Mouse (Mus musculus) lung, adult 2 months (tissue): ENCODE results near the gene Zbtb45. TPM values are rescaled to one million over a fixed set of nuclear protein-coding genes. Genes with fewer than 3 reads are reported as not detected.
A peak's percentile ranks its signal among the peaks of the same experiment; 100 is the strongest.

ENCODE experiments used
- DNase-seq: peaks from one replicate; pipeline ENCODE4 v3.0.0; 2022
- H3K4me1 ChIP-seq: fragments of 200-500 bp; 2 replicates; pipeline ENCODE4 v1.6.1; 2011; ENCODE audit warnings: low read length; ENCODE audit not compliant: control insufficient read depth, insufficient read depth
- H3K4me3 ChIP-seq: fragments of 200-500 bp; replicated peaks from 2 replicates; pipeline ENCODE3; 2011; ENCODE audit warnings: low read depth, mild to moderate bottlenecking, control low read depth, low read length; ENCODE audit errors: extremely low read depth
- CTCF ChIP-seq: fragments of 200-500 bp; IDR thresholded peaks from 2 replicates; pipeline ENCODE4 v1.5.1; 2011; ENCODE audit warnings: mild to moderate bottlenecking, low read length, control low read depth; ENCODE audit not compliant: insufficient read depth
- POLR2A ChIP-seq: fragments of 200-500 bp; IDR thresholded peaks from 2 replicates; pipeline ENCODE4 v1.6.1; 2011; ENCODE audit warnings: low read depth, mild to moderate bottlenecking, control low read depth, low read length, borderline replicate concordance; ENCODE audit errors: extremely low read depth
- WGBS: fragments of 180-500 bp; shearing (Covaris S2); methylation state at CpG from one replicate; pipeline ENCODE4 v1.1.7; 2018; 5-methylcytosine and 5-hydroxymethylcytosine counted together
- polyA plus RNA-seq: library from polyadenylated mRNA; depleted of rRNA; stranded (reverse); fragments of >200 nt; gene quantifications from 2 replicates; pipeline ENCODE4 v1.2.3, GENCODE M21; 2012

Zbtb45 gene
- polyA plus RNA-seq, 1 experiment: 23.5 TPM

GRCm38 (mm10) chr7:13023928-13024731 is 14.3 kb upstream of the Zbtb45 start:
- Histone ChIP-seq H3K4me3 (peak overlapping the region; percentile 95), H3K4me1 (peaks cover 8% of the 10 kb centered on the region)
- whole genome bisulfite sequencing: under 1% methylated on average over 82 of the region's 95 CpGs
- no peak for TF ChIP-seq CTCF
- TF ChIP-seq POLR2A: peak; percentile 84
- DNase-seq: peak; percentile 97

DNA sequence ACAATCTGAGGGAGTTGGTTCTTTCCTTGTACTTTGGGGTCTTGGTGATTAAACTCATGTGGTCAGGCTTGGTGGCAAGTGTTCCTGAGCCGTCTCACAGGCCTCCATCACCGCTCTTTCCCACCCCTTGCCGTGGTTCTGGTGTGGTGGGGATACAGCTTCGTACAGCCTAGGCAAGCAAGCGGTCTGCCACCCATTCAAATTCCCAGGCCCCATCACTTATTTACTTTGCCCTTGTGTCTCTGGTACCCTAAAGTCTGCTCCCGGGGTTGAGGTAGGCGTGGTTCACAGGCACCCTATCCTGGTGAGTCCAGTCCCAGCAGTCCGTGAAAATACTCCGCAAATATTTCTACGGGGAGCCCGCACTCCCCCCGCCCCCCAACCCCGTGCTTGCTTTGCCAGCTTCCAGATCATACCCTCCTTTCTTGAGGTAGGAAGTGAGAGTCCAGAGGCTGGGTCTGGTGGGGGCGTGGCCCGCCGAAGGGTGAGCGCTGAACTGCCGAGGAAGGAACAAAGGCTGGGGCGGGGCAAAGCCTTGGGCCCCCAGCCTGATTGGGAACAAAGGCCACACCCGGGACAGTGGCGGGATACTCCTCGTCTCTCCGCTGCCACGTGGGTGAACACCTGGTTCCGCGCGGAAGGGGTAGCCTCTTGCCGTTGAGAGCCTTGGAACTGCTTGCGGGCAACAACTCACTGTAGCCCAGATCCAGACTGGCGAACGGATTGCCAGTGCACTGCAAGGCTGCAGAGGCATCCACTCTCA is 13.1 kb upstream of the Zbtb45 start:
- no peak for TF ChIP-seq CTCF
- TF ChIP-seq POLR2A: no peak
- peak overlapping the region; percentile 42 for H3K4me3 ChIP-seq
- 5% methylated on average over 31 of the region's 31 CpGs for WGBS
- peaks cover 8% of the 10 kb centered on the region for H3K4me1 ChIP-seq
- peak; percentile 66 for DNase-seq

GRCm38 (mm10) chr7:13015217-13015616 is 5.4 kb upstream of the Zbtb45 start:
- TF ChIP-seq CTCF: no peak
- TF ChIP-seq POLR2A: no peak
- WGBS: 81% methylated on average over 1 of the region's 1 CpGs
- no peak for DNase-seq
- no peaks in the 10 kb centered on the region; the same call in 1 of the 2 replicates for H3K4me1 ChIP-seq
- no peak overlapping the region for H3K4me3 ChIP-seq

DNA sequence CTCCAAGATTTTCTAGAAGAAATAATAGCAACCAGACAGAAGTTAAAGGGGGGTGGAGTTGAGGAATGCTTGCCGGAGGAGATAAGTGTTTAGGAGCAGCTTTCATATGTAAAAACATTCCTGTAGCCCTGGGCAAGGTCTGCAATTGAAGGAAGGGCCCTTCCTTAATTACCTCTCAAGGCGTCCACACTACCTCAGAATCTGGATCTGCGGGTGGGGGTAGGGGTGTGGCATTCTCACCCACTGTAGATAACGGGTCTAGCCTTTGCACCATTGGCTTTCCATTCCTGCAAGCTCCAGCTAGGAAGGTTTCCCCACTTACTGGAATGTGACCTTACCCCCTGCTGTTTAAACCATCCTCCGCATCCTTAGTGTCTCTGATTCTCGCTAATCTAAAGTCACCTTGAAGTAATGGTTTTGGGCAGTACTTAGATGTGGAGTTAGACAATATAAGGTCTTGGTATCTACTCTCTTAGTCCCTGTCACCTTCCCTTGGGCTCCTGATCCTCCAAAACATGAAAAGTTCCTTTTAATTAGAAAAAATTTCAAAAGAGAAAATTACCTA is 4.5 kb upstream of the Zbtb45 start:
- no peaks in the 10 kb centered on the region; the same call in 1 of the 2 replicates for H3K4me1 ChIP-seq
- 50% methylated on average over 6 of the region's 6 CpGs for WGBS
- TF ChIP-seq POLR2A: no peak
- no peak for TF ChIP-seq CTCF
- H3K4me3 ChIP-seq: no peak overlapping the region
- DNase-seq: no peak

DNA sequence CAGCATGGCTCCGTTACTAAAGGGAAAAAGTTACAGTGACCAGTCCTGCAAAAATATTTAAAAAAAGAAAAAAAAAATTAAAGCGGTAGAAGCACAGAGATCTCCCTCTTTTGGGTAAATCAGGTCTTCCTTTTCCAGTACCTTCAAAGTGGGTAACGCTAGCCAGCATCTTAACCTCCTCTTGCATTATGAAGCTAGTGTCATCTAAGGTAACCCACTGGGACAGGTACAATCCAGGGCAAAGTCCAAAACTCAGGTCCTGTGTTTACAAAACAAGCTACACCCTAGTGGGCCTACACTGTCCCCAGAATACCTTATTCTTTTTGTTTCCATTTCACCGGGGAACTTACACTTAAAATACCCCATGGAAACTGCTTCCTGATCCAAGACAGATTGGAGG is 3.8 kb upstream of the Zbtb45 start:
- WGBS: 71% methylated on average over 4 of the region's 4 CpGs
- no peak for DNase-seq
- Histone ChIP-seq H3K4me3 (no peak overlapping the region), H3K4me1 (no peaks in the 10 kb centered on the region; the same call in 1 of the 2 replicates)
- TF ChIP-seq CTCF (no peak), POLR2A (no peak)

DNA sequence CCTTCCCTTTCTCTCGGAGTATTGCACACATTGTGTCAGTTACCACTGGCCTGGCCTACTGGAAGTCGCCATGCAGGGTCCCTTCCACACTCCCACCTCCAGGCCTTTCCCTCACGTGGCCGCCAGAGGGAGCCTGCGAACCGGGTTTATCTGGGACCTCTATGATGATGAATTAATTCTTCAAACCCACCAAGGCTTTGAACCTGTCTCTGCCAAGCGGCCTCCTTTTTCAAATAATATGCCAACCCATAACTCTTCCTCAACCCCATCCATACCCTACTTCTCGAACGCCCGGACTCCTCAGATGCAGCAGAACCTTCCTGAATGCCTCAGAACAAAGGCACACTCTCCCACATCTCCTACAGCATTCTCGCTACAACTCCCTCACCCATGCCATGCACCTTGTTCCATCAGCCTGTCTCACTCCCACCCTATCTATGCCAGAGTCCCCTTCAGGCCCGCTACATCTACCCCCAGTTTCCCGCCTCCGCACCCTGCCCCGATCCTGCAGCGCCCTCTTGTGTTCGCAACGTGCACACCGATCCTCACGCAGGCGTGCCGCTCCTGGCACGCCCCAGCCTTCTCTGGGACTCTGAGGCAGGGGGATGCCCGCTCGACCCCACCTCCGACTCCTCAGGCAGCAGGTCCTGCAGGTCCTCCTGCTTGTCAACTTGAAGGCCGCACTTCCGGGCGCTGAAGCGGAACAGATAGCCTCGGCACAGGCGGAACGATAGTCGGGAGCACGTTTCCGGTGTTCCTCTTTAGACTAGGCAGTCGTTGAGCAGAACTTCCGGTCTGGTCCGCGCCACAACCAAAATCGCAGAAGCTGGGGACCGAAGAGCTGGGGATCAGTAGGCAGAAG is 460 bp downstream of the Zbtb45 start:
- H3K4me1 ChIP-seq: no peaks in the 10 kb centered on the region; the same call in 1 of the 2 replicates
- under 1% methylated on average over 42 of the region's 42 CpGs for WGBS
- TF ChIP-seq POLR2A (peak; percentile 76; the same call in 1 of the 2 replicates), CTCF (peak; percentile 70)
- peak overlapping the region; percentile 61 for H3K4me3 ChIP-seq
- DNase-seq: peak; percentile 90

GRCm38 (mm10) chr7:13007341-13008092 is 2.3 kb downstream of the Zbtb45 start:
- no peak for TF ChIP-seq CTCF
- no peak for TF ChIP-seq POLR2A
- no peak overlapping the region for H3K4me3 ChIP-seq
- DNase-seq: no peak
- WGBS: 71% methylated on average over 57 of the region's 57 CpGs
- no peaks in the 10 kb centered on the region; the same call in 1 of the 2 replicates for H3K4me1 ChIP-seq

- no peak for TF ChIP-seq CTCF
- TF ChIP-seq POLR2A: no peak
- H3K4me1 ChIP-seq: no peaks in the 10 kb centered on the region; the same call in 1 of the 2 replicates
- DNase-seq: no peak
- 79% methylated on average over 10 of the region's 10 CpGs for WGBS
- no peak overlapping the region for H3K4me3 ChIP-seq
Observed at GRCm38 (mm10) chr7:13006531-13006930, 3.3 kb downstream of the Zbtb45 start.
